Mouse (Mus musculus): ENCODE measurements around the gene Adssl1. TPM values are rescaled to one million over a fixed set of nuclear protein-coding genes. Genes with fewer than 3 reads are reported as not detected.

Adssl1 gene
- polyA plus RNA-seq, 1 experiment from 2014 or later = 5.5 TPM

GRCm38 (mm10) chr12:112581113-112581512 is 38.7 kb upstream of the Adssl1 start:
- no peak overlapping the region for H3K4me2 ChIP-seq (replicated peaks)
- 0 out of 2 replicates have a peak, but pooled peaks cover 7% of the 10 kb centered on the region for H3K4me1 ChIP-seq (replicated peaks; ENCODE audit: control insufficient read depth, insufficient read depth, low read length)
- no peaks in the 10 kb centered on the region for H3K27me3 ChIP-seq (ENCODE audit: control insufficient read depth, insufficient read depth, low read length)
- WGBS = 84% methylated on average over 3 of the region's 3 CpGs
- H3K9ac ChIP-seq = no peak overlapping the region
- ATAC-seq (ENCODE audit: low FRiP score) = no peak
- no peaks in the 10 kb centered on the region for H3K9me3 ChIP-seq (ENCODE audit: control insufficient read depth, low read length)
- no peak for DNase-seq (ENCODE audit: low spot score)
- H3K27ac ChIP-seq = no peak overlapping the region
- H3K36me3 ChIP-seq (replicated peaks; ENCODE audit: control insufficient read depth, insufficient read depth) = no peaks in the 10 kb centered on the region
- no peak overlapping the region for H3K4me3 ChIP-seq (replicated peaks; ENCODE audit: low read length)

DNA sequence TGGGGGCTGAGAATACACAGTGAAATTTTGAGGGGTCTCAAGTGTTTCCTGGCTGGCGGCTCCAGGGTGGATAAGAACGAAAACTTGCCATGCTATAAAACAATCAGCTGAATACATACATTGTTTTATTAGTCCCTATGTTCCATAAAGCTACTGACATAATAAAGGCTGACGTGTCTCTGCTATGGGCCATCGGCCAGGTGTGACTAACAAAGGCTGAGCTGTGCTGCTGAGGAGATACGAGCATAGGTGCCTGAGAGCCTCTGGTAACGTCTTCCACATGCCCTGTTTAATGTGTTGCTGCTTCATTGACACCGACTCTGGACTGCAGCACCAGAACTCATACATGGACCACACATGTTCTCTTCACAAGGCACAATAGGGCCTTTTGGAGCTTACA is 34.9 kb upstream of the Adssl1 start:
- Histone ChIP-seq H3K27ac (no peak overlapping the region), H3K4me1 (replicated peaks; ENCODE audit: control insufficient read depth, insufficient read depth, low read length) (peaks cover 12% of the 10 kb centered on the region), H3K36me3 (replicated peaks; ENCODE audit: control insufficient read depth, insufficient read depth) (no peaks in the 10 kb centered on the region), H3K9ac (no peak overlapping the region), H3K9me3 (ENCODE audit: control insufficient read depth, low read length) (no peaks in the 10 kb centered on the region), H3K27me3 (ENCODE audit: control insufficient read depth, insufficient read depth, low read length) (peaks cover 28% of the 10 kb centered on the region), H3K4me2 (replicated peaks) (no peak overlapping the region), H3K4me3 (replicated peaks; ENCODE audit: low read length) (no peak overlapping the region)
- DNase-seq (ENCODE audit: low spot score) (no peak), ATAC-seq (ENCODE audit: low FRiP score) (no peak)
- 71% methylated on average over 7 of the region's 7 CpGs for WGBS

DNA sequence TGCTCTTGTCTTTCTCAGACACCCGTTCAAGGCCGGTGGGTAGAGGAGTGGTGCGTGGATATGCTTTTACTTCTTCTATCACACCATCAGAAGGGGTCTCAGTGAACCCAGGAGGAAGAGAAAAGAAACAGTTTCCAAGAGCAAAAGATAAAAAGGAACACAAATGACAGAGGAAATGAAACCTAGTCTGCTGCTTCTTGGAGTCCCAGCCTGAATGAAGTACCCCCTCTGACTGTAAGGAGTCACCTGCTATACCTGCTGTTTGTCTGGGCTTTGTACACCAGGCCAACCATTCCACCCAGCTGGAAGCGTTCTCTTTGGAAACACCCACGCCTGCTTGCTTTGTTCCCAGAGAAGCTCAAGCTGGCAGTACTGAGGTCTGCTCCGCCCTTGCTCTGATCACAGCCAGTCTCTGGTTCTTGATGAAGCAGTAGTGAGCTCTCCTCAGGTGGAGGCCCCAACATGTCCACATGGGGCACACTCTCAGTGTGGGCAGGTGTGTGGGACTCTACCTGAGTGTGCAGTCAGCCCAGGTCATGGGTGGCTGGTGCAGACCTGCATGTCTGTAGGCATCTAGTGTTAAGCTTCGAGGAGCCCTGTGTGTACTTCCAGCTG is 33.8 kb upstream of the Adssl1 start:
- peaks cover 12% of the 10 kb centered on the region for H3K4me1 ChIP-seq (replicated peaks; ENCODE audit: control insufficient read depth, insufficient read depth, low read length)
- H3K36me3 ChIP-seq (replicated peaks; ENCODE audit: control insufficient read depth, insufficient read depth) = no peaks in the 10 kb centered on the region
- 68% methylated on average over 7 of the region's 7 CpGs for WGBS
- H3K9ac ChIP-seq = no peak overlapping the region
- no peak for DNase-seq (ENCODE audit: low spot score)
- H3K4me2 ChIP-seq (replicated peaks) = no peak overlapping the region
- no peak overlapping the region for H3K27ac ChIP-seq
- no peak for ATAC-seq (ENCODE audit: low FRiP score)
- no peaks in the 10 kb centered on the region for H3K9me3 ChIP-seq (ENCODE audit: control insufficient read depth, low read length)
- H3K27me3 ChIP-seq (ENCODE audit: control insufficient read depth, insufficient read depth, low read length) = peaks cover 31% of the 10 kb centered on the region
- no peak overlapping the region for H3K4me3 ChIP-seq (replicated peaks; ENCODE audit: low read length)

GRCm38 (mm10) chr12:112587125-112588124 is 32.4 kb upstream of the Adssl1 start:
- ATAC-seq (ENCODE audit: low FRiP score) = no peak
- 81% methylated on average over 14 of the region's 14 CpGs for WGBS
- Histone ChIP-seq H3K4me2 (replicated peaks) (peak overlapping the region; percentile 93; the same call in 1 of the 2 replicates), H3K27ac (no peak overlapping the region), H3K4me3 (replicated peaks; ENCODE audit: low read length) (no peak overlapping the region), H3K27me3 (ENCODE audit: control insufficient read depth, insufficient read depth, low read length) (peaks cover 31% of the 10 kb centered on the region), H3K36me3 (replicated peaks; ENCODE audit: control insufficient read depth, insufficient read depth) (no peaks in the 10 kb centered on the region), H3K9ac (no peak overlapping the region), H3K9me3 (ENCODE audit: control insufficient read depth, low read length) (no peaks in the 10 kb centered on the region), H3K4me1 (replicated peaks; ENCODE audit: control insufficient read depth, insufficient read depth, low read length) (peaks cover 12% of the 10 kb centered on the region)
- DNase-seq (ENCODE audit: low spot score) = no peak

DNA sequence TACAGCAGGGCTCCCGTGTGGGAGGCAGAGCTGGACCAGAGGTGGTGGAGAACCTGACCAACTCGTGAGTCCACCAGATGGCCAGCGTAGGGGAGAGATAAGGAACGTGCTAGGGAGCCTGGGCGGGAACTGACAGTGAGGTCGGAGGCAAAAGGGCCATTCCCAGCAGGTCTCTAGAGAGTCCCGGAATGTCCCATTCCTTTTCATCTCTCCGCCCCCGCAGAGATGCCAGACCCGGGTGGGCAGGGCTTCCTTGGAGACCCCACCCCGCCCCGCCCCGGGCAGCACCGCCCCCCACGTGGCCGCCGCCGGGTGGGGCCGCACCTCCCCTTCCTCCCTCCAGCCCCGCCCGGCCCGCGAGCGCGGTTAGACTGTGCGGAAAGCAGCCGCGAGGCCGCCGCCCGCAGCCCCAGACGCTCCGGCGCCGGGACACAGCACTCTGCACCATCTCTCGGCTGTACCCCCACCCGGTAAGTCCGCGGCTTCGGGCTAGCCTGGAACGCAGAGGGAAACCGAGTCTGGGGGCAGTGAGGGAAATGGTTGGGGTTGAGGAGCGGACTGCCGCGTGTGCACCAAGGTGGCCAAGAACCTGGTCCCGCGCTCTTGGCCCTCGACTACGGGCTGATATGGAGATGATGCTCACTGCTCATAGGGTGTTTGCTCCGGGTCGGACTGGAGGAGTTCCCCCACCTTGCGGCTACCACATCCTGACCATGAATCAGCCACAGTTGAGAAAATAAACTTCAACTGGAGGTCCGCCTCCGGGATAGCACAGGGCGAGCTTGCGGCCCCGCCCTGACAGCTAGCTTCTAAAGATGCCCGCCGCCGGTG is 31.2 kb upstream of the Adssl1 start, which contains the start of gene Inf2:
Gene Inf2, plus strand, starts transcription at position 359 of the 831 bp plus-strand sequence.
- no peak within 1 kb of the TSS for H3K27ac ChIP-seq
- peaks cover 31% of the 10 kb centered on the region for H3K27me3 ChIP-seq (ENCODE audit: control insufficient read depth, insufficient read depth, low read length)
- peak; percentile 64; the same call in 1 of the 2 replicates for ATAC-seq (ENCODE audit: low FRiP score)

GRCm38 (mm10) chr12:112589491-112590191 is 30.2 kb upstream of the Adssl1 start:
- Histone ChIP-seq H3K4me3 (replicated peaks; ENCODE audit: low read length) (peak overlapping the region; percentile 42), H3K27me3 (ENCODE audit: control insufficient read depth, insufficient read depth, low read length) (peaks cover 31% of the 10 kb centered on the region)

More for the DNA sequence above, 31.2 kb upstream of the Adssl1 start, which contains the start of gene Inf2:
- WGBS = 0% methylated on average over 39 of the region's 60 CpGs
- Histone ChIP-seq H3K9ac (peak within 1 kb of the TSS; percentile 59), H3K9me3 (ENCODE audit: control insufficient read depth, low read length) (no peaks in the 10 kb centered on the region), H3K4me2 (replicated peaks) (peak within 1 kb of the TSS; percentile 93), H3K4me1 (replicated peaks; ENCODE audit: control insufficient read depth, insufficient read depth, low read length) (peaks cover 12% of the 10 kb centered on the region), H3K36me3 (replicated peaks; ENCODE audit: control insufficient read depth, insufficient read depth) (no peaks in the 10 kb centered on the region), H3K4me3 (replicated peaks; ENCODE audit: low read length) (peak within 1 kb of the TSS; percentile 42)
- DNase-seq (ENCODE audit: low spot score) = peak; percentile 44

GRCm38 (mm10) chr12:112590566-112591239 is 29.1 kb upstream of the Adssl1 start:
- H3K4me2 ChIP-seq (replicated peaks) = no peak overlapping the region
- no peak for DNase-seq (ENCODE audit: low spot score)
- no peak overlapping the region for H3K9ac ChIP-seq
- H3K9me3 ChIP-seq (ENCODE audit: control insufficient read depth, low read length) = no peaks in the 10 kb centered on the region
- 65% methylated on average over 8 of the region's 8 CpGs for WGBS
- no peak overlapping the region for H3K27ac ChIP-seq
- ATAC-seq (ENCODE audit: low FRiP score) = no peak
- no peak overlapping the region for H3K4me3 ChIP-seq (replicated peaks; ENCODE audit: low read length)
- no peaks in the 10 kb centered on the region for H3K36me3 ChIP-seq (replicated peaks; ENCODE audit: control insufficient read depth, insufficient read depth)
- H3K27me3 ChIP-seq (ENCODE audit: control insufficient read depth, insufficient read depth, low read length) = peaks cover 31% of the 10 kb centered on the region
- peaks cover 24% of the 10 kb centered on the region for H3K4me1 ChIP-seq (replicated peaks; ENCODE audit: control insufficient read depth, insufficient read depth, low read length)

More at GRCm38 (mm10) chr12:112589491-112590191, 30.2 kb upstream of the Adssl1 start:
- Histone ChIP-seq H3K27ac (no peak overlapping the region), H3K4me1 (replicated peaks; ENCODE audit: control insufficient read depth, insufficient read depth, low read length) (peaks cover 17% of the 10 kb centered on the region), H3K36me3 (replicated peaks; ENCODE audit: control insufficient read depth, insufficient read depth) (no peaks in the 10 kb centered on the region), H3K9ac (no peak overlapping the region), H3K9me3 (ENCODE audit: control insufficient read depth, low read length) (no peaks in the 10 kb centered on the region), H3K4me2 (replicated peaks) (peak overlapping the region; percentile 93)
- DNase-seq (ENCODE audit: low spot score) = no peak
- whole genome bisulfite sequencing = 66% methylated on average over 8 of the region's 8 CpGs
- ATAC-seq (ENCODE audit: low FRiP score) = no peak

GRCm38 (mm10) chr12:112591240-112591639 is 28.6 kb upstream of the Adssl1 start:
- Histone ChIP-seq H3K4me2 (replicated peaks) (no peak overlapping the region), H3K4me1 (replicated peaks; ENCODE audit: control insufficient read depth, insufficient read depth, low read length) (peaks cover 24% of the 10 kb centered on the region), H3K27me3 (ENCODE audit: control insufficient read depth, insufficient read depth, low read length) (peaks cover 31% of the 10 kb centered on the region), H3K4me3 (replicated peaks; ENCODE audit: low read length) (no peak overlapping the region), H3K36me3 (replicated peaks; ENCODE audit: control insufficient read depth, insufficient read depth) (no peaks in the 10 kb centered on the region), H3K9ac (no peak overlapping the region), H3K9me3 (ENCODE audit: control insufficient read depth, low read length) (no peaks in the 10 kb centered on the region), H3K27ac (no peak overlapping the region)
- WGBS = 95% methylated on average over 5 of the region's 5 CpGs
- DNase-seq (ENCODE audit: low spot score) (no peak), ATAC-seq (ENCODE audit: low FRiP score) (no peak)

Measured in hindbrain, embryonic 14.5 days (tissue).